Mouse (Mus musculus) layer of hippocampus, adult 11-12 months (tissue): Measurements from ENCODE around the gene Emp1.

Source experiments
- DNase-seq: peaks from one replicate; pipeline ENCODE4 v3.0.0; 2022; ENCODE audit warnings: low spot score

Gene Emp1

DNA sequence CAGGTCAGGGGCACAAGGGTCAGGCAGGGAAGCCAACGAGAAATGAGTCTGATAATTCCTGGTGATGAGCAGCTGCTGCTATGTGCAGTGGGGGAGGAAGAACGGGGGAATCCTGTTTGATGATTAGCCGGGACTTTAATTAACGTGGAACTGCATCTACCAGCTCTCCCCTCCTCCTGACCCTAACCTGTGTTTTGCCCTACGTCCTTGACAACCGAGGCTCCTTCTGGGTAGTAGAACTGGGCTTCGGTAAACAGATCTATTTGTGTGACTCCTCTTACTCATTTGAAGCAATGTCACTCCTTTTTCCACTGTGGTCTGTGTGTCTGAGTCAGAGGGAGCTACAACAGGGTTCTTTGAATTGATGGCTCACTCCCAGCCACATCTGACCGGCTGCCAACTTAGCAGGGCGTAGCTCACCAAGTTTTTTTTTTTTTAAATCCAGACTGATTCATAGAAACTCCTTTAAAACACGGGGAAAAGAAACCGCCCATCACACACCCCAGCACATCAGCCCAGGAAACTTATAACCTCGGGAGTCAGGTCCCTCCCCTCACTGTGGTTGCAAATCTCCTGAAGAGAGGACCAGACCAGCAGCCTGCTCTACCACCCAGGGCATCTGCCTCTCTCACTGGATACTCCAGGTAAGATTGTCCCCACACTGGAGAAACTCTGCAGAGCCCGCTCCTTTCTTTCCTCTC lies at the start of gene Emp1:
Gene Emp1, plus strand, starts transcription at position 87 of the 701 bp plus-strand sequence.
- DNase-seq, result peak; percentile 49

DNA sequence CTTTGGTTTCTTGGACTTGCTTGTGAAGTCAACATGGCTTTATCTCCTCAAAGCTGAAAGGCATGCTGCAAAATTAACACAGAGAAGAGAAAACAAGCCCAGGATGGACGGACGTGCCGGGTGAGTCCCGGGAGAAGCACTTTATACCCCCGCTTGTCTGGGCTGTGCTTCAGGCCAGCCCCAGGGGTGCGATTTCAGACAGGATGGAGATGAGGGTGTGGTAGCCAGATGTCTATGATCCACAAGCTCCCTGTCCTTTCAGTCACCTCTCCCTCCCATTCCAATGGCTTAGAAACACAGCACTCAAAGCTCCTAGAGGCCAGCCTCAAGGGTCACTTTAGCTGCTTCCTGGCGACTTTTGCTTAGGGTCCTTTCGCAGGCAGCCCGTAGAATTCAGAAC lies 48.4 kb upstream of the Emp1 start:
- DNase-seq, result no peak

DNA sequence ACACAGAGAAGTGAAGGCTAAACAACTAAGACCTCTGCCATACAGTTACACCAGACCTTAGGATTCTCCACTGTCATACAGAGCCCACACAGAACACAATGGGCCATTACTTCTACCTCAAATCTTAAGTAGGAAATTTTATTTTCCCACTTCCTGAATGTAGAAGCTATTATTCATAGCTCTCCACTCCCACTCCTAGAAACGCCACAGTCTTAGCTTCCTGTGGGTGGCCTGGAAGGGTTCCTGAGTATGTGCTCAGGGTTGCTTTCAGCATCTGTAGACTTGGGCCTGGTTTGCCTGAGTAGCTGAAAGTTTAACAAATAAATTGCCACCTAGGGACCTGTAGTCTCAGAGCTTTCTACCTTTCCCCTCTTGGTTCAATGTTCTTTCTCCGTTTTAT lies 46.2 kb upstream of the Emp1 start:
- DNase-seq, result no peak

DNA sequence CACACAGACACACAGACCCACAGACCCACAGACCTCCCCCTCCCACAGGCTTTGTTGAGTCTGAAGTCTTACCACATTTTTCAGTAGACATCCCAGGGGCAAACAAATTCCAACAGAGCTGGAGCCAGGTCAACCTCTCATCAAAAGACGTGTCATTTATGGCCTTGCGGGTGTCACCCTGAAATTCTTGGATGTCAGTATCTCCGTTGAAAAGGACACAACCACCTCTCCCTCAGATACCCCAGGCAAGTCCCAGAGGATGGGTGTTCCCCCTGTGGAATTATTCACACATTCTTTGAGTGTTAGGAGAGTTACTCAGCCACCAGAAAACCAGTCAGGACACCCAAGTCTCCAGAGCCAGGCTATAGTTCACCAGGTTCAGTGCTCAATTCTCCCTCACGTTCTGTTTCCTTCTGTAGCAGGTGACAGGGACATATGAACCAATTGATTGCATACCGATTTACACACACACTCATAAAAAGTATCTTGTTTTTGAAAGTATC lies 42.9 kb upstream of the Emp1 start:
- no peak for DNase-seq

DNA sequence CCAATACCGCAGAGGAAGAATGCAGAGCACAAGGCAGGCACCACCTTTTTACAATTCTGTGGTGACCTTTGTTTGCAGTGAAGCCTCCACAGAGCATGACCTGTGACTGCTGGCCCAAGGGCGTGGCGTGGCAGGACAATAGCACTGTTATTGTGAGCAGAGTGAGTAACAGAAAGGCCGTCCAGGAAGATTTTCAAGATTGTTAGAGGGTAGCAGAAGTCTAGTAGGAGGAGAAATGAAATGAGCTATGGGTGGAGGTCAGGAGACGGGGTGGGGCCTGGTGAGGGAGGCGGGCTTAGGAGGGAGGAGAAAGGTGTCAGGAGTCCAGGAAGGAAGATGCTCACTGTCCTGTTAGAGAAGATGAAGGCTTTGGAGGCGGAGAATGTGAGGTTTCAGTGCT lies 39.6 kb upstream of the Emp1 start:
- no peak for DNase-seq

DNA sequence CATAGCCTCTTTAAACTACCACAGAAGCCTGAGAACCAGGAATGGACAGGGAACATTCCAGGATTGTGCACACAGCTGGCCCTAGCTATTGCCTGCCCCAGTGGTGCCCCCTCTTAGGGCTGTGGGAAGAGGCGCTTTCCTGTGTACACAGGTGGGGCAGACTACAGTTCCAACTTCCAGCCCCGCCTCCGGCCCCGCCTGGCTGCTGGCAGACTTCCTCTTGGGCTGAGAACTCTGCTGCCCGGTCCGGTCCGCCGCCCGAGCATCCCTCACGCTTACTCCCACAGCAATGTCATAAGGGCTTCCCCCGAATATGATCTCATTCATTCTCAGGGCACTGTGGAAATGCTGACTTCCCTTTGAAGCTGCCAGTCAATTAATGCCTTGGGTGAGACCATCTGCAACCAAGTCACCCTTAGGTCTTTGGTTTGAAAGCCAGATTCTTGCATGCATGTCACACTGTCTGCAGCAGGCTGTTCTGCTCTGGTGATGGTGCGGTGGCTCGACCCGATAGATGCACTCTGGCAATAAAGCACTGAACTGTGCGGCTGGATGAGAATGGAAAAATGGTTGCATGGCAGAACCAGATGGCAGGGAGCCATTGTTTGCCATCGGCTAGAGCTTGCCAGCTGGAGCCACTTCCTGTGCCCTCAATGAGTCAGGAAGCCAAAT lies 38.9 kb upstream of the Emp1 start:
- DNase-seq, result peak; percentile 25

DNA sequence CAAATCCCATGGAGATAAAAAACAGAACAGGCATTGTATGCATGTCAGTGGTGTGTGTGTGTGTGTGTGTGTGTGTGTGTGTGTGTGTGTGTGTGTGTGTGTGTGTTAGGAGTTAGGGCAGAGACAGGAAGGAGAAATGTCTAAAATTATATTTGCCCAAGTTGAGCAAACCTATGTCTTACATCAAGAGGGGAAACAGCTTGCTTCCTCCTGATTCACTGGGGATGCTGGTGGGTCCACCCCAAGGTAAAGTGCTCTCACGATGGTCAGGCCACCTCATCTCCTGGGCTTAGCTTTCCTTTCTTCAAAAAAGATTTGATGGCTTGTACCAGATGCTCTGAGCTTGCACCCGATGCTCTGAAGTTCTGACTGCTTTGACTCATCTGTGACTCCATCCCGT lies 38.2 kb upstream of the Emp1 start:
- DNase-seq, result no peak

DNA sequence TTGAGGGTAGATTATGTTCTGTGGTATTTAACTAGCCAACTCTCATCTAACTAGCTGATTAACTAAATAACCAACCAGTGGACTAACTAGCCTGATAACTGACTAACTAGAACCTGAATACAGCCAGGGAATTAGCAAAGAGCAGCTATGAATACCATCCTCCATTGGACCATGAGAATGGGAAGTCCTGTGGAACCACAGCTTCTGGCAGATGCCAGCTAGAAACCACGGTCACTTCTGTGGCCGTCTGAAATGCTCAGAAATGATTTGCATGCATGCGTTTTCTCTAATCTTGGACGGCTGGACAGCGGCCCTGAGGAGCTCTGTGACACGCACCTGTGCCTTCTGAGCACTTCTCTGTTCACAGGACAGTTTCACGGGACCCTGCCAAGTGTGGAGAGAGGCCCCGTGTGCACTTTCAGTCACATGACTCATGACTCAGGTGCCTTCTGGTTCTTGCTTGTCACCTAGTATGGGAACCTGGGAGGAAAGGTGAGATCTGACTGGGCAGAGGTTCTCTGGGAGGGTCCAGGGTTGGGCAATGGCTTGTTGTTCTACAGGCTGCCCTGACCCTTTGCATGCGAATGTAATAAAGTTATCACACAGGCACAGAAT lies 37.6 kb upstream of the Emp1 start:
- no peak for DNase-seq

DNA sequence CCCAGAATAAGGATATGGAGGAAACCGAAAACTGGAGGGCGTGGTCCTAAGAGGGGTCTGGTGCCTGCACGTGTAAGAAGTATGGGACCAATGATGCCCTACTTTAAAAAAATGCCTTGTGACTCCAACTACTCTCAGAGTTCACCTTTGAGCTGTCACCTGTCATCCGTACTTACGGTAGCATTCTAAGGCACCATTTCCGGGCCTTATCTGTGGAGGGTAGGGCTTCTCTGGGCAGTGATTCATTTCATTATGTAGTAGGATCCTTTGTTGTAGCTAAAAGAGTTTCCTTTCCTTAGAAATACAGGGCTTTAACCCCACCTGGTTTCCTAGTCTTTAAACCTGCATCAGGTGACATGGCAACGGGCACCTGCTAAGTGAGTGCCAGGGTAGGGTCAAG lies 35.5 kb upstream of the Emp1 start:
- DNase-seq, result no peak

DNA sequence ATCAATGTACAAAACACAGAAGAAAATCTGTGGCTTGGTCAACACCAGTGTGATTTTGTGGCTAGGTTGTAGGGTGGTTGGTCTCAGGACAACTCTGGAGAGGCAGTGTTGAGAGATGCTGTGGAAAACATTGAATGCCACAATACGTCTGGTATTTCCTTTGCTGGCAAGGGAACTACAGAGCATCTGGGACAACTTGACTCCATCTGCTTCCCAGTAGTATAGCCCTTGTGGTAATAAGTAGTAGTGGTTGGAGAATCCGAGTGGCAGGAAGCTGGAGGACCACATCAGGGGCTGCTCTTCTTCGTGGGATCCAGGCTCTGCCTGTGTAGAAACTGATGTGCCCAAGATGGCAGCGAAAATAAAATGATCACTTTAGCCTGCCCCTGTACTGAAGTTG lies 30.4 kb upstream of the Emp1 start:
- peak; percentile 39 for DNase-seq

DNA sequence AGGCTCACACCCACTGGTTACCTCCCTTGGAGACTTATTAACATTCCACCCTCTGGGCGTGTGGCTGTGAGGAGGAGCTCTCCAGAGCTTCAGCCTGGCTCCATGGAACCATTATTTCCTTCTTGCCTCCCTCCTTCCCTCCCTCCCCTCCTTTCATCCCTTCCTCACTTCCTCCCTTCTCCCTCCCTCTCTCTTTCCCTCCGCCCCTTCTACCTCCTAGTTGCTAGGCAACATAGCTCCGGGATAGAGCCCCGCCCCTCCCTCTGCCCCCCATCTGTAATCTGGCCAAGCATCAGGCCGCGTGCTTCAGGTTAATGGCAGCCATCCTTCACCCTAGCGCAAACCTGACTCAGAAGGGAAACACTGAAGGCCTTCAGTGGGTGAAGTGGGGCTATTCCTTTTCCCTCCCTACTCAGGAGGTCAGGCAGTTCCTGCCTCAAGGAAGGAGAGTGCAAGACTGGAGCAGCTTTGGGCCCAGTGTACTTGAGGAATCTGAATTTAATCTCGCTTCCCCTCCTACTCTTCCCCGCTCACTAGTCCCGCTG lies 29.5 kb upstream of the Emp1 start:
- DNase-seq, result no peak

DNA sequence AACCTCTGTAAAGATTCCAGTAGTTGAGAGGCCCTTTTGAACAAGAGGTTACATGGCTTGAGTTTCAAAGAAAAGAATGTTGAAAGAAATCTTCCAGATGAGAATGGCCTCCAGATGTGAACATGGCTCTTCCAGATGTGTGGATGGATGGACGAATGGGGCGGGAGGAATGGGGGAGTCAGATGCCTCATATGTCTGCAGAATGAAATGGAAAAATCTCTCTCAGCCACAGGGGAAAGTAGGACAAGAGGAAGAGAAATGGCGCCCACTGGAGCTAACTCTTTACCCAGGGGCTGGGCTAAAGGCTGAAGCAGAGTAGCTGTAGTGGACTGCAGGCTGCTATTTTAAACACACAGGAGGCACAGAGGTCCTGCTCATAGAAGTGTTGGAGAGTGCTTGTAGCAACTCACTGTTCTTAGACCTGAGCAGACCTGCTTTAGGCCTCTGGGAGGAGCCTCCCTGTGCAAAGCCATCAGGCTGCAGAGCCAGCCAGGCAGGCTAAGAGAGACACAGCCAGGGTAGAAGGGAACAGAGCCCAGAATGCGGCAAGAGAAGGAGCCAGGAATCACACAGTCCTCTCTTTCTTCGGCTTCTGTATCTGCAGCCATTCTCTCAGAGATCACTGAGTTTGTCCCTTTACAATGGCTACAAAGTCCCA lies 28.2 kb upstream of the Emp1 start:
- no peak for DNase-seq

DNA sequence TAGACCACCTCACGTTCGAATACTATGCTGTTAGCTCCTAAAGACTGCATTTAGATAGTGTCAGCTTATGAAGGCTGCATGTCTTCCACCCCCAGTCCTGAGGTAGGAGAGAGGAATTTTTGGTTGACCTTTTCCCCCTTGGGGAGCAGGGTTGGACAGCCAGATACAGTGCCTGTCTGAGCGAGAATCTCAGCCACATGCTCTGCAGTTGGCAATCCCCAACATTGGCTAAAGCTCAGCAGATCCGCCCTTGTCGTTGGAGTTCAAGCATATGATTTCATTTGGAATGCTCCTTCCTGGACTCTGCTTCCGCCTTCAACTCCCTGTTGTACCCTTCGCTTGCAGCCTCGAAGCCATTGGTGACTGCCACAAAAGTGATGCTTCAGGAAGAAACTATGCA lies 26.0 kb upstream of the Emp1 start:
- no peak for DNase-seq

DNA sequence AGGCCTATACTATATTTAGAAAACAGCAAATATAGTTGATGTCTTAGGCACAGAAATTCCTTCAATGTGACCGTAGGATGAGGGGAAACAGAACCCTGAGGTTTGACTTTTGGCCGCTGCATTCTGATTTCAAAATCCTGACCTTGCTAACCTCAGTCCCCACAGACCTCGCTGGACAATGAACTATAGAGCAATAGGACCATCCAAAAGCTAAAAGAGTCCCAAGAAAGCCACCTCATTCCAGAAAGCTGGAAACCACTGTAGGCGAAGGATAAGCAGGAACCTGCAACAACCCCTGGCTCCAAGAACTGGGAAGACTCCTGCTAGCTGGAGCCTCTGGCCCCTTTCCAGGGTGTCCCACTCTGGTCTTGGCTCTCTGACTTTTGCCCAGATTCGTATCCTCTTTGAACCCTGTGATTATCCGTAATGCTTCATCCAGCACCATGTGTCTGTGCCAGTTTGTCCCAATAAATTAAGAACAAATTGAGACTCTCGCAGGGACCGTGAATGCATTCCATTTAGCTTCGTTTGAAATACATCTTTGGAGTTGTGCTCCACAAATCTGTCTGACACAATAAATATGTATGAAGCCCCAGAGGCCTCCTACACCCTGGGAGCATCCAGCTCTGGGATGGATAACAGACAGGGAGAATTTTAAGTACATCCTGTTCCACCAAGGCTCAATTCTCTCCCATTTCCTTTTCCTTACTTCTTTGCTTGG lies 21.8 kb upstream of the Emp1 start:
- no peak for DNase-seq

DNA sequence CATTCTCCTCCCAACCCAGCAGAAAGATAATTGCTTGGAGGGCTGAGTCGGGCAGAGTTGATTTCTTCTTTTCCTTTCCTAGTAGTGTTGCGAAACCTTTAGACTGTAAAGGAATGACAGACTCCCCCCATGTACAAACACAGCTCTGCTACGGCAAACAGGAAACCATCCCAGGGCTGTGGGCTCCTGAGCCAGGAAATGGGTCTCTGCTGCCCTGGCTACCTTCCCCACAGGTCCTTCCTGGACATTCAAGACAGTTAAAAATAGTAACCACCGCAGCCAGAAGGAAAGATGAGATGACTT lies 21.3 kb upstream of the Emp1 start:
- DNase-seq, result no peak

DNA sequence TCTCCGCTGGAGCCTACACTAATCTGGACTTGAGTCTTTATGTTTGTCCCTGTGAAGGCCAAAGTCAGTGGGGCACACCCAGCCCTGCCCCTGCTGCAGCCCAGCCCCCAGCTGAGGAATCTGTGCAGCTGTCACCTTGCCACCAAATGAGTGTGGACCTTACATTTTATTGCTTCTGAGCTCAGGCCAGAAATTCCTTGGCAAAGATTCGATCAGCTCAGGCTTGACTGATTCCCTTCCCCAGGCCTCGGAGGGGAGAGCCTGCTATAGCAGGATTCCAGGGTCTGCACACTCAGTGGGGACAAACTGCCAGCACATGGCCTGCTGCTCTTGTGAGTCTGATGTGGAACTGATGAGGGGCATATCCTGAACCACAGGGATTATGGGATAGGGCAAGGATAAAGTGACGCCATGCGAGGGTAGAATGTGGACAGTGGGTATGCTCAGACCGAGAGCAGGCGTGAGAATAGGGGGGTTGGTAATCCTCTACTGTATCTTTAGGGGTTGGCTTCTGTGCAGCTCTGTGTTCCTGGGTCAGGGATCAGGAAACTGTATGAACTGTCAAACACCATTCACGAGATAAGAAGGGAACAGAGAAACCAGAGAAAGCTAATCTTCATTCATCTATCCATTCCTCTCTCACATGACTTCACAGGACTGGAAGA lies 10.6 kb upstream of the Emp1 start:
- no peak for DNase-seq

DNA sequence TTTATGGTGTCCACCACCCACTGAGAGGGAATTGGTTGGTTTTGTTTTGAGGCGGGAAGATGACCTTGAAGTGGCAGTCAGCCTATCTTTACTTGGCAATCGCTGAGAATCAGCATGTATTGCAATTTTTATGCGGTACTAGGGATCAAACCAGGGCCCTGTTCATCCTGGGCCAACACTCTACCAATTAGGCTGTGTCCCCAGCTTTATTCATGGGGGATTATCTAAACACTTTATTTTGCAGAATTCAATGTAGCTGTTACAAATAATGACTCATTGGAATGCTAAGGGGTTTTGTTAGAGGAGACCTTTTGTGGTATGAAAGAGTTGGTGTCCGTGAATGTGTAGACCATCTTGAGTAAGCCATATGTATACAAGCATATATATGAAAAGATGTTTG lies 9.8 kb upstream of the Emp1 start:
- no peak for DNase-seq

DNA sequence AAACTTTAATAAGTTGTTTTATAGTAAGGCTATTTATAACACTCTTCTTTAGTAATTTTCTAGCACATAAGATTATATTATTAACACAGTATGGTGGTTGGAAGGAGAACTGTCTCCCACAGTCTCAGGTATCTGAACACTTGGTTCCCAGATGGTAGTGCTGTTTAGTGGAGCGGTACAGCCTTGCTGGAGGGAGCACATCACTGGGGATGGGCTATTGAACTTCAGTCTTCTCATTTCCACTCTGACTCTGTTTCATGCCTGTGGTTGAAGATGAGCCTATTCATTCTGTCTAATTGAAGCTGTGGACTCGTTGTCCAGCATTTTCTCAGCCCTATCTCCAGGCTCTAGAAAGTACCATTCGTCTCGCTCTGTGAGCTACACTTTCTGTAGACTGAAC lies 7.4 kb upstream of the Emp1 start:
- no peak for DNase-seq

DNA sequence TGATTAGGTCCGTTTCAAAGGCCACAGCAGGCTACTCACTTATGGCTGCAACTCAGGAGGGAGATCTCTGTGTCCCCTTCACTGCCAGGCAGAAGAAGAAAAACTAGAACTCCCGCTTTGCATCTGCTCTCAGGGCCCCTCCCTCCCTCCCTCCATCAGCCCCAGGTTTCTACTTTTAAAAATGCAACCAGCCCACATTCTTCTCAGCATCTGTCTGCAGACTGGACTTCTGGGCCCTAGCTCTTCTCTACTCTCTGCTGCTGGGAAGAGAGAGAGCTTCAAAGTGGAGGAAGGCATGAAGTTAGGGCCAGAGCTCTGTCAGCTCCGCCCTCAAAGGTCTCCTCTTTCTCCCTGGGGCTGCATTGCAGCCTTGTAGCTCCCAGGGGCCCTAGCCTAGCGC lies 2.0 kb upstream of the Emp1 start:
- DNase-seq, result no peak

DNA sequence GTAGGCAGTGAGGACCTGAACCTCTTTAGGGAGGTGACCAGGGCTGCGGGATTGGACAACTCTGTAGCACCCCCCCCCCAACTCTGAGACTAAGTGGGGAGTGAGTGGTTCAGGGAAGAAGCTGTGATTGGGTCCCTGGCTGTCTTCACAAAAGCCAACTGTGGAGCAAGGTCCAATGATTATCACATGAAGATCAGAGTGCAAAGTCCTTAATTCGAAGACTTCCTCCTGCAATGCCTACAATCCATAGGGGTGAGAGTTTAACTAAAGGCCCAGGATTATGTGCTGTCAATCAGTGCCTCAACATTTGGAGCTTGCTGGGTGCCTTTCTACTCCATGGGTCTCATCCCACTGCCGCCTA lies 267 bp upstream of the Emp1 start:
- no peak for DNase-seq

DNA sequence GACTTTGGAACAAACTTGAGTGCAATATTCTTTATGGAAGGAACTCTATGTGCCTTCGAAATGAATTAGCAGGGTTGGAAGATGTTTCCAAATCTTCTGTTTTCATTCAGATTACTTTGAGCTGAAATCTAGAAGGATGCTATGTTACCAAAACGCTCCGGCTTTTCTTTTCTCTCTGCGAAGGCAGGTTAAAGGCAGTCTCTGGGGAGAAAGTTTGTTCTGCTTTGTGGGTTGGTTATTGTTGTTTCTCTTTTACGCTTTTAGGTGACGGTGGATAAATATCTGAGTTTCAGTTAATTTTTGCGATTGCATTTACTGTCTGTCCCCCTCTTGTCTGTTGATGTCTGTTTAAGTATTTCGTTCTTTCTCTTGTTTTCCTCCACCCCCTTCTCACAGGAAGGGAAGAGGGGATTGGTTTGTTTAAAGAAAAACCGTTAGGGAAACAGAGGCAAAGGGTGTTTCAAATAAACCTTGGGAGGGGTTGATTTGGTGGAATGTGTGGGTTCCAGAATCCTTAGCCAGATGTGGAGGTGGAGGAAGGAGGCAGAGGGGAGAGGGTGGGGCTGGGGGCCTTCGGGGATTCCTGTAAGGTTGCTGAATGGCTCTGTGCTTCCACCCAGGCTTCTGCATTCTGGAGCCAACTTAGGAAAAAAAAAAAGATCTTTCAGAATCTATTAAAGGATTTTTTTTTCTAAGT lies 1.1 kb downstream of the Emp1 start:
- no peak for DNase-seq
